Comparison of ENCODE assay signal across 8 mouse cellular contexts in genomic region chr12:77949474-77950017, GRCm38 (mm10).
DNase-seq lines count a peak whose midpoint lies in the region; ATAC-seq and TF ChIP-seq lines count a peak whose summit lies in the region.

No protein-coding gene starts in this region.

- no peak for DNase-seq in gastrocnemius, adult 2 months
- no peak for DNase-seq in gastrocnemius, postnatal 10 days
- DNase-seq in embryonic facial prominence, embryonic 11.5 days (ENCODE audit: low spot score): peak; percentile 29
- peak; percentile 37 to 54 for DNase-seq in layer of hippocampus, postnatal 10 days (ENCODE audit: low spot score in 2 of 2)
- DNase-seq in retina, postnatal 1 day: peak; percentile 61
- no peak for DNase-seq in gastrocnemius, adult 18-20 months (ENCODE audit: low spot score)

- H3K4me3 ChIP-seq in gastrocnemius, adult 2 months: peak overlapping the region; percentile 40
- H3K4me3 ChIP-seq in embryonic facial prominence, embryonic 11.5 days (ENCODE audit: low read depth, low read length): no peak overlapping the region
- H3K4me3 ChIP-seq in hindbrain, embryonic 16.5 days (ENCODE audit: low read length): peak overlapping the region; percentile 28
- H3K4me3 ChIP-seq in lung, embryonic 16.5 days (ENCODE audit: low read length): peak overlapping the region; percentile 37

- H3K4me2 ChIP-seq in embryonic facial prominence, embryonic 11.5 days (ENCODE audit: low read depth, low read length): peak overlapping the region; percentile 25; the same call in 1 of the 2 replicates
- H3K4me2 ChIP-seq in hindbrain, embryonic 16.5 days (ENCODE audit: low read length): peak overlapping the region; percentile 55
- peak overlapping the region; percentile 60 for H3K4me2 ChIP-seq in lung, embryonic 16.5 days (ENCODE audit: low read depth, low read length)

- peak overlapping the region; percentile 32 for H3K9ac ChIP-seq in embryonic facial prominence, embryonic 11.5 days (replicated peaks; ENCODE audit: low read length)
- H3K9ac ChIP-seq in hindbrain, embryonic 16.5 days (ENCODE audit: low read depth, low read length): peak overlapping the region; percentile 43
- peak overlapping the region; percentile 39; the same call in 1 of the 2 replicates for H3K9ac ChIP-seq in lung, embryonic 16.5 days (ENCODE audit: low read length)

- no peak overlapping the region for H3K27ac ChIP-seq in gastrocnemius, adult 2 months
- H3K27ac ChIP-seq in embryonic facial prominence, embryonic 11.5 days (replicated peaks; ENCODE audit: low read depth, low read length): no peak overlapping the region
- peak overlapping the region; percentile 69 for H3K27ac ChIP-seq in hindbrain, embryonic 16.5 days (ENCODE audit: low read depth, low read length)
- peak overlapping the region; percentile 31; the same call in 1 of the 2 replicates for H3K27ac ChIP-seq in lung, embryonic 16.5 days (ENCODE audit: low read length)

- H3K4me1 ChIP-seq in embryonic facial prominence, embryonic 11.5 days (ENCODE audit: control insufficient read depth, insufficient read depth, low read length): no peaks in the 10 kb centered on the region
- peaks cover 5% of the 10 kb centered on the region; the same call in 1 of the 2 replicates for H3K4me1 ChIP-seq in hindbrain, embryonic 16.5 days (ENCODE audit: control insufficient read depth, insufficient read depth, low read depth, low read length)
- peaks cover 3% of the 10 kb centered on the region; the same call in 1 of the 2 replicates for H3K4me1 ChIP-seq in lung, embryonic 16.5 days (replicated peaks; ENCODE audit: control insufficient read depth, insufficient read depth, low read length)

- 35% methylated on average over 16 of the region's 16 CpGs for WGBS in embryonic facial prominence, embryonic 11.5 days
- 28% methylated on average over 16 of the region's 16 CpGs for WGBS in hindbrain, embryonic 16.5 days
- WGBS in lung, embryonic 16.5 days: 13% methylated on average over 16 of the region's 16 CpGs

- ATAC-seq in embryonic facial prominence, embryonic 11.5 days (replicated peaks; ENCODE audit: insufficient number of reproducible peaks, low FRiP score, low TSS enrichment, low read depth): no peak
- ATAC-seq in hindbrain, embryonic 16.5 days: peak; percentile 65
- peak; percentile 87 for ATAC-seq in lung, embryonic 16.5 days (ENCODE audit: low read depth)

- intact Hi-C loops in gastrocnemius, adult 2 months (cut with DNase I): no loop called here

- no peaks in the 10 kb centered on the region for H3K27me3 ChIP-seq in embryonic facial prominence, embryonic 11.5 days (ENCODE audit: control insufficient read depth, insufficient read depth, low read length)
- no peaks in the 10 kb centered on the region for H3K27me3 ChIP-seq in hindbrain, embryonic 16.5 days (replicated peaks; ENCODE audit: control insufficient read depth, insufficient read depth, low read length)
- no peaks in the 10 kb centered on the region for H3K27me3 ChIP-seq in lung, embryonic 16.5 days (ENCODE audit: control insufficient read depth, insufficient read depth, low read depth, low read length)

- no peak for TF ChIP-seq CTCF in gastrocnemius, adult 2 months (IDR thresholded peaks at IDR 0.05)

- H3K9me3 ChIP-seq in embryonic facial prominence, embryonic 11.5 days (replicated peaks; ENCODE audit: control insufficient read depth, low read length): no peaks in the 10 kb centered on the region
- H3K9me3 ChIP-seq in hindbrain, embryonic 16.5 days (ENCODE audit: control insufficient read depth, low read length): no peaks in the 10 kb centered on the region
- no peaks in the 10 kb centered on the region for H3K9me3 ChIP-seq in lung, embryonic 16.5 days (ENCODE audit: control insufficient read depth, low read length)

- no peaks in the 10 kb centered on the region for H3K36me3 ChIP-seq in embryonic facial prominence, embryonic 11.5 days (replicated peaks; ENCODE audit: control insufficient read depth, insufficient read depth, low read depth, low read length)
- no peaks in the 10 kb centered on the region for H3K36me3 ChIP-seq in hindbrain, embryonic 16.5 days (ENCODE audit: control insufficient read depth, insufficient read depth, low read length)
- no peaks in the 10 kb centered on the region for H3K36me3 ChIP-seq in lung, embryonic 16.5 days (ENCODE audit: control insufficient read depth, insufficient read depth, low read length)

Comparison
In these comparisons a context has a peak if more than half of its experiments do, and no peak if none do; other contexts are left out.
1. DNase-seq: peak in embryonic facial prominence, embryonic 11.5 days (single experiment), layer of hippocampus, postnatal 10 days (2 of 2) and retina, postnatal 1 day (single experiment); none in gastrocnemius, adult 2 months (single experiment), gastrocnemius, postnatal 10 days (single experiment) and gastrocnemius, adult 18-20 months (single experiment).
2. H3K27ac ChIP-seq: peak in hindbrain, embryonic 16.5 days (single experiment) and lung, embryonic 16.5 days (single experiment); none in gastrocnemius, adult 2 months (single experiment) and embryonic facial prominence, embryonic 11.5 days (single experiment).
3. Peak in every context shown above with its lines, with median percentiles within 50 percentile points of each other: H3K4me2 ChIP-seq and H3K9ac ChIP-seq.